Mouse (Mus musculus): ENCODE measurements at regions not wholly inside any gene's neighbourhood (a gene's known extent, or its start where the extent isn't known, plus 50 kb on each side); places are given as distances from the start of the nearest gene placed in this dataset.

- 48% methylated on average over 6 of the region's 6 CpGs for WGBS
- no peak overlapping the region for H3K4me3 ChIP-seq (replicated peaks; ENCODE audit: low read length)
- H3K9ac ChIP-seq = no peak overlapping the region
- no peak for DNase-seq (ENCODE audit: low spot score)
- no peak overlapping the region for H3K27ac ChIP-seq
- no peaks in the 10 kb centered on the region for H3K27me3 ChIP-seq (ENCODE audit: control insufficient read depth, insufficient read depth, low read length)
- H3K4me1 ChIP-seq (replicated peaks; ENCODE audit: control insufficient read depth, insufficient read depth, low read length) = peaks cover 7% of the 10 kb centered on the region; the same call in 1 of the 2 replicates
- H3K4me2 ChIP-seq (replicated peaks) = no peak overlapping the region
- no peaks in the 10 kb centered on the region for H3K36me3 ChIP-seq (replicated peaks; ENCODE audit: control insufficient read depth, insufficient read depth)
- H3K9me3 ChIP-seq (ENCODE audit: control insufficient read depth, low read length) = no peaks in the 10 kb centered on the region
- ATAC-seq (ENCODE audit: low FRiP score) = no peak
Observed at GRCm38 (mm10) chr5:118914191-118914750, 353.8 kb downstream of the Med13l start.

GRCm38 (mm10) chr5:118923357-118923756 lies 362.9 kb downstream of the Med13l start:
- 90% methylated on average over 7 of the region's 7 CpGs for WGBS
- Histone ChIP-seq H3K27ac (no peak overlapping the region), H3K27me3 (ENCODE audit: control insufficient read depth, insufficient read depth, low read length) (peaks cover 3% of the 10 kb centered on the region; the same call in 1 of the 2 replicates), H3K36me3 (replicated peaks; ENCODE audit: control insufficient read depth, insufficient read depth) (no peaks in the 10 kb centered on the region), H3K9me3 (ENCODE audit: control insufficient read depth, low read length) (no peaks in the 10 kb centered on the region), H3K4me1 (replicated peaks; ENCODE audit: control insufficient read depth, insufficient read depth, low read length) (no peaks in the 10 kb centered on the region), H3K4me2 (replicated peaks) (no peak overlapping the region), H3K9ac (no peak overlapping the region), H3K4me3 (replicated peaks; ENCODE audit: low read length) (no peak overlapping the region)
- ATAC-seq (ENCODE audit: low FRiP score) (no peak), DNase-seq (ENCODE audit: low spot score) (no peak)

- no peak overlapping the region for H3K9ac ChIP-seq
- DNase-seq (ENCODE audit: low spot score) = no peak
- H3K9me3 ChIP-seq (ENCODE audit: control insufficient read depth, low read length) = no peaks in the 10 kb centered on the region
- H3K4me3 ChIP-seq (replicated peaks; ENCODE audit: low read length) = no peak overlapping the region
- H3K4me2 ChIP-seq (replicated peaks) = no peak overlapping the region
- H3K27me3 ChIP-seq (ENCODE audit: control insufficient read depth, insufficient read depth, low read length) = peaks cover 17% of the 10 kb centered on the region
- 95% methylated on average over 4 of the region's 4 CpGs for WGBS
- no peaks in the 10 kb centered on the region for H3K36me3 ChIP-seq (replicated peaks; ENCODE audit: control insufficient read depth, insufficient read depth)
- H3K27ac ChIP-seq = no peak overlapping the region
- 0 out of 2 replicates have a peak, but pooled peaks cover 4% of the 10 kb centered on the region for H3K4me1 ChIP-seq (replicated peaks; ENCODE audit: control insufficient read depth, insufficient read depth, low read length)
- no peak for ATAC-seq (ENCODE audit: low FRiP score)
Observed at GRCm38 (mm10) chr5:118929037-118929436, 368.6 kb downstream of the Med13l start.

GRCm38 (mm10) chr5:118929990-118930501 lies 369.6 kb downstream of the Med13l start:
- no peak overlapping the region for H3K27ac ChIP-seq
- 9% methylated on average over 20 of the region's 23 CpGs for WGBS
- H3K4me3 ChIP-seq (replicated peaks; ENCODE audit: low read length) = peak overlapping the region; percentile 32
- DNase-seq (ENCODE audit: low spot score) (peak; percentile 36), ATAC-seq (ENCODE audit: low FRiP score) (no peak)
- no peaks in the 10 kb centered on the region for H3K9me3 ChIP-seq (ENCODE audit: control insufficient read depth, low read length)
- H3K36me3 ChIP-seq (replicated peaks; ENCODE audit: control insufficient read depth, insufficient read depth) = no peaks in the 10 kb centered on the region
- H3K4me1 ChIP-seq (replicated peaks; ENCODE audit: control insufficient read depth, insufficient read depth, low read length) = 0 out of 2 replicates have a peak, but pooled peaks cover 4% of the 10 kb centered on the region
- peak overlapping the region; percentile 58 for H3K4me2 ChIP-seq (replicated peaks)
- peaks cover 17% of the 10 kb centered on the region for H3K27me3 ChIP-seq (ENCODE audit: control insufficient read depth, insufficient read depth, low read length)
- peak overlapping the region; percentile 46 for H3K9ac ChIP-seq

GRCm38 (mm10) chr5:118939336-118940039 lies 379.0 kb downstream of the Med13l start:
- no peaks in the 10 kb centered on the region for H3K9me3 ChIP-seq (ENCODE audit: control insufficient read depth, low read length)
- H3K9ac ChIP-seq = no peak overlapping the region
- ATAC-seq (ENCODE audit: low FRiP score) (no peak), DNase-seq (ENCODE audit: low spot score) (peak; percentile 52)
- H3K36me3 ChIP-seq (replicated peaks; ENCODE audit: control insufficient read depth, insufficient read depth) = no peaks in the 10 kb centered on the region
- no peak overlapping the region for H3K27ac ChIP-seq
- no peaks in the 10 kb centered on the region for H3K4me1 ChIP-seq (replicated peaks; ENCODE audit: control insufficient read depth, insufficient read depth, low read length)
- no peak overlapping the region for H3K4me2 ChIP-seq (replicated peaks)
- H3K27me3 ChIP-seq (ENCODE audit: control insufficient read depth, insufficient read depth, low read length) = no peaks in the 10 kb centered on the region
- no peak overlapping the region for H3K4me3 ChIP-seq (replicated peaks; ENCODE audit: low read length)
- 79% methylated on average over 12 of the region's 12 CpGs for WGBS

- Histone ChIP-seq H3K4me2 (replicated peaks) (no peak overlapping the region), H3K27ac (no peak overlapping the region), H3K9ac (no peak overlapping the region), H3K27me3 (ENCODE audit: control insufficient read depth, insufficient read depth, low read length) (no peaks in the 10 kb centered on the region), H3K4me1 (replicated peaks; ENCODE audit: control insufficient read depth, insufficient read depth, low read length) (peaks cover 9% of the 10 kb centered on the region), H3K4me3 (replicated peaks; ENCODE audit: low read length) (no peak overlapping the region), H3K36me3 (replicated peaks; ENCODE audit: control insufficient read depth, insufficient read depth) (no peaks in the 10 kb centered on the region), H3K9me3 (ENCODE audit: control insufficient read depth, low read length) (no peaks in the 10 kb centered on the region)
- 40% methylated on average over 7 of the region's 7 CpGs for WGBS
- ATAC-seq (ENCODE audit: low FRiP score) = no peak
- no peak for DNase-seq (ENCODE audit: low spot score)
Observed at GRCm38 (mm10) chr5:118944256-118944655, 383.8 kb downstream of the Med13l start.

GRCm38 (mm10) chr5:118946090-118946489 lies 385.6 kb downstream of the Med13l start:
- H3K27me3 ChIP-seq (ENCODE audit: control insufficient read depth, insufficient read depth, low read length) = no peaks in the 10 kb centered on the region
- H3K27ac ChIP-seq = peak overlapping the region; percentile 43
- no peaks in the 10 kb centered on the region for H3K36me3 ChIP-seq (replicated peaks; ENCODE audit: control insufficient read depth, insufficient read depth)
- H3K4me2 ChIP-seq (replicated peaks) = no peak overlapping the region
- DNase-seq (ENCODE audit: low spot score) = peak; percentile 47
- no peak overlapping the region for H3K9ac ChIP-seq
- H3K9me3 ChIP-seq (ENCODE audit: control insufficient read depth, low read length) = no peaks in the 10 kb centered on the region
- no peak for ATAC-seq (ENCODE audit: low FRiP score)
- peaks cover 9% of the 10 kb centered on the region for H3K4me1 ChIP-seq (replicated peaks; ENCODE audit: control insufficient read depth, insufficient read depth, low read length)
- WGBS = 17% methylated on average over 8 of the region's 8 CpGs
- no peak overlapping the region for H3K4me3 ChIP-seq (replicated peaks; ENCODE audit: low read length)

- ATAC-seq (ENCODE audit: low FRiP score) = no peak
- Histone ChIP-seq H3K9me3 (ENCODE audit: control insufficient read depth, low read length) (no peaks in the 10 kb centered on the region), H3K36me3 (replicated peaks; ENCODE audit: control insufficient read depth, insufficient read depth) (no peaks in the 10 kb centered on the region), H3K4me2 (replicated peaks) (no peak overlapping the region), H3K9ac (no peak overlapping the region), H3K27ac (no peak overlapping the region), H3K27me3 (ENCODE audit: control insufficient read depth, insufficient read depth, low read length) (no peaks in the 10 kb centered on the region), H3K4me1 (replicated peaks; ENCODE audit: control insufficient read depth, insufficient read depth, low read length) (peaks cover 9% of the 10 kb centered on the region), H3K4me3 (replicated peaks; ENCODE audit: low read length) (no peak overlapping the region)
- WGBS = 22% methylated on average over 2 of the region's 2 CpGs
- no peak for DNase-seq (ENCODE audit: low spot score)
Observed at GRCm38 (mm10) chr5:118946994-118947393, 386.5 kb downstream of the Med13l start.

- WGBS = 93% methylated on average over 6 of the region's 6 CpGs
Observed at GRCm38 (mm10) chr5:118948119-118948786, 387.8 kb downstream of the Med13l start.

More at GRCm38 (mm10) chr5:118948119-118948786, 387.8 kb downstream of the Med13l start:
- H3K4me2 ChIP-seq (replicated peaks) = no peak overlapping the region
- ATAC-seq (ENCODE audit: low FRiP score) (no peak), DNase-seq (ENCODE audit: low spot score) (no peak)
- H3K27ac ChIP-seq = no peak overlapping the region
- H3K36me3 ChIP-seq (replicated peaks; ENCODE audit: control insufficient read depth, insufficient read depth) = no peaks in the 10 kb centered on the region
- H3K9ac ChIP-seq = no peak overlapping the region
- H3K9me3 ChIP-seq (ENCODE audit: control insufficient read depth, low read length) = no peaks in the 10 kb centered on the region
- H3K4me1 ChIP-seq (replicated peaks; ENCODE audit: control insufficient read depth, insufficient read depth, low read length) = peaks cover 9% of the 10 kb centered on the region
- no peaks in the 10 kb centered on the region for H3K27me3 ChIP-seq (ENCODE audit: control insufficient read depth, insufficient read depth, low read length)
- no peak overlapping the region for H3K4me3 ChIP-seq (replicated peaks; ENCODE audit: low read length)

Measured in hindbrain, embryonic 14.5 days (tissue).